Mouse (Mus musculus) embryonic facial prominence, embryonic 11.5 days (tissue): ENCODE results near the gene Zfp764. TPM values are rescaled to one million over a fixed set of nuclear protein-coding genes. Genes with fewer than 3 reads are reported as not detected.
"Not testable (repeated sequence)": the region's sequence is repeated elsewhere in the genome, so short reads cannot be mapped to it uniquely, and the experiment has no call there.

Experiments used
- ATAC-seq: fragments of 200-750 bp; cut with Nextera tagmentation; replicated peaks from 2 replicates; pipeline ENCODE4 v1.8.0; 2017; ENCODE audit warnings: low read depth; ENCODE audit not compliant: insufficient number of reproducible peaks, low FRiP score, low TSS enrichment
- DNase-seq: peaks from one replicate; pipeline ENCODE4 v3.0.0-alpha.2; 2015; ENCODE audit warnings: low spot score
- H3K27ac ChIP-seq: fragments of 300-500 bp; sonication (generic); replicated peaks from 2 replicates; pipeline ENCODE4 v1.5.1; 2014; ENCODE audit warnings: mild to moderate bottlenecking, low read depth, low read length, control low read depth
- H3K27me3 ChIP-seq: fragments of 300-500 bp; sonication (generic); 2 replicates; pipeline ENCODE4 v1.6.1; 2014; ENCODE audit warnings: mild to moderate bottlenecking, low read length, moderate library complexity, mixed read lengths; ENCODE audit not compliant: control insufficient read depth, insufficient read depth
- H3K36me3 ChIP-seq: fragments of 300-500 bp; sonication (generic); replicated peaks from 2 replicates; pipeline ENCODE4 v1.6.1; 2014; ENCODE audit warnings: low read depth, mild to moderate bottlenecking, low read length, moderate library complexity, mixed read lengths; ENCODE audit not compliant: control insufficient read depth, insufficient read depth
- H3K4me1 ChIP-seq: fragments of 300-500 bp; sonication (generic); 2 replicates; pipeline ENCODE4 v1.6.1; 2014; ENCODE audit warnings: low read length, mixed read lengths; ENCODE audit not compliant: control insufficient read depth, insufficient read depth
- H3K4me2 ChIP-seq: fragments of 300-500 bp; sonication (generic); 2 replicates; pipeline ENCODE4 v1.6.1; 2014; ENCODE audit warnings: low read depth, mild to moderate bottlenecking, control low read depth, low read length, moderate library complexity
- H3K4me3 ChIP-seq: fragments of 300-500 bp; sonication (generic); 2 replicates; pipeline ENCODE4 v1.5.1; 2014; ENCODE audit warnings: low read depth, low read length, control low read depth
- H3K9ac ChIP-seq: fragments of 300-500 bp; sonication (generic); replicated peaks from 2 replicates; pipeline ENCODE4 v1.6.1; 2014; ENCODE audit warnings: mild to moderate bottlenecking, control low read depth, low read length
- H3K9me3 ChIP-seq: fragments of 300-500 bp; sonication (generic); replicated peaks from 2 replicates; pipeline ENCODE4 v1.6.1; 2016; ENCODE audit warnings: mild to moderate bottlenecking, low read length, inconsistent platforms, mixed read lengths; ENCODE audit not compliant: control insufficient read depth
- WGBS: fragments of 180-500 bp; shearing (Covaris S2); extraction: QIAGEN DNeasy Blood & Tissue Kit; methylation state at CpG from one replicate; pipeline ENCODE4 v1.1.7; 2014; 5-methylcytosine and 5-hydroxymethylcytosine counted together
- polyA plus RNA-seq: library from polyadenylated mRNA; unstranded; fragments of >200 nt; fragmentation: Nextera tagmentation; extraction: Ambion mirVana; gene quantifications from 2 replicates; pipeline ENCODE4 v1.2.1, GENCODE M21; 2014

The Zfp764 gene
- polyA plus RNA-seq, 1 experiment from 2014 or later = 7.9 TPM

DNA sequence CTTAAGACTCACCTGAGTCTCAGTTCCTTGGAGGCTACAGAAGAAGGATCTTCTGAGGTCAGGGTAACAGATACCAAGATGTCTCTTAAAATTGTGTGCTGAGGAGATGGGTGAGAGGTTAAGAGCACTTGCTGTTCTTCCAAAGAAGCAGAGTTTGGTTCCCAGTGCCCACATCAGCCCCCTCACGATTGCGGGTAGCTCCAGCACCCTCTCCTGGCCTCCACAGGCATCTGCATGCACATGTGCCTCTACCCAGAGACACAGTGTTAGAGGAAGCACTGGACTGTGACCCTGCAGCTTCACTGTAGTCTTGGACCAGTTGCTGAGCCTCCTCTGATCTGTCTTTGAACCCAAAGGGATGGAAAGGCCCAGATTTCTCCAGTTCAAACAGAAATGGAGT, 3.6 kb downstream of the Zfp764 start:
- DNase-seq (no peak), ATAC-seq (no peak)
- Histone ChIP-seq H3K4me3 (no peak overlapping the region), H3K9me3 (no peaks in the 10 kb centered on the region), H3K27ac (no peak overlapping the region), H3K4me2 (no peak overlapping the region), H3K27me3 (no peaks in the 10 kb centered on the region), H3K36me3 (no peaks in the 10 kb centered on the region), H3K9ac (no peak overlapping the region), H3K4me1 (no peaks in the 10 kb centered on the region)
- WGBS = 49% methylated on average over 2 of the region's 2 CpGs

GRCm38 (mm10) chr7:127400355-127400754, 6.3 kb downstream of the Zfp764 start:
- Histone ChIP-seq H3K4me2 (no peak overlapping the region), H3K36me3 (no peaks in the 10 kb centered on the region), H3K27ac (no peak overlapping the region), H3K9ac (no peak overlapping the region), H3K27me3 (no peaks in the 10 kb centered on the region), H3K9me3 (no peaks in the 10 kb centered on the region), H3K4me3 (no peak overlapping the region), H3K4me1 (no peaks in the 10 kb centered on the region)
- no peak for DNase-seq
- 59% methylated on average over 3 of the region's 3 CpGs for WGBS
- no peak for ATAC-seq

GRCm38 (mm10) chr7:127393944-127394333, 12.7 kb downstream of the Zfp764 start:
- peak overlapping the region; percentile 47 for H3K4me2 ChIP-seq
- H3K4me3 ChIP-seq = peak overlapping the region; percentile 67
- H3K36me3 ChIP-seq = no peaks in the 10 kb centered on the region
- no peaks in the 10 kb centered on the region for H3K9me3 ChIP-seq
- WGBS = 26% methylated on average over 7 of the region's 7 CpGs
- peak overlapping the region; percentile 37 for H3K9ac ChIP-seq
- H3K27ac ChIP-seq = 0 out of 2 replicates have a peak overlapping the region, but pooled peaks have one; percentile 16
- ATAC-seq (no peak), DNase-seq (no peak)
- no peaks in the 10 kb centered on the region for H3K4me1 ChIP-seq
- no peaks in the 10 kb centered on the region for H3K27me3 ChIP-seq

GRCm38 (mm10) chr7:127393157-127393943, 13.3 kb downstream of the Zfp764 start, which contains the start of gene E430018J23Rik:
E430018J23Rik (minus strand) TSS chr7:127393629.
- H3K4me1 ChIP-seq = no peaks in the 10 kb centered on the region
- WGBS = under 1% methylated on average over 45 of the region's 45 CpGs

DNA sequence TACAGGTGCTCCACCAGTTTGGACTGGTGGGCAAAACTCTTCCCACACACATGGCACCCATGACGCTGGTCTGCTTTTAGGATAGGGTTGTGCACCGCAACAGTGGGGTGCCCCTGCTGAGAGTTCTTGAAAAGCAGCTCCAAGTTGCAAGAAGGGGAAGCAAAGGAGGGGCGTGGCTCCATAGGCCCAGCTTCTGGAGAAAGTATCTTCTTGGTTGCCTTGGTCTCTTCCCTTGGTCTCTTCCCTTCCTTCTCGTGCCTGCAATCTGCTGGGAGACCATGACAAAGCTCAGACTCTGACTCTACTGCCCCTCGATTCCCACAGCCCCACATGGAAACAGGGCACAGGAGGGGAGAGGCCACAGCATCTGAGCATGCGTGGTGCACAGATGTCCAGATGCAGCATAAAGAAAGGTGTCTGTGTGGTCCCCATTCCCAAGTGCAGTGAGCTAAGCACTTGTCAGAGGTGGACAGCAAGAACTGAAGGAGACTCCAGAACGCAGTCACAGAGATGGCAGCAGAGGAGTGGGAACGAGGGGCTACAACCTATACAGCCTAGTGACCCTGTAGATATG, 14.3 kb downstream of the Zfp764 start:
- DNase-seq (no peak), ATAC-seq (no peak)
- 88% methylated on average over 8 of the region's 8 CpGs for WGBS
- H3K4me3 ChIP-seq = no peak overlapping the region
- H3K27me3 ChIP-seq = no peaks in the 10 kb centered on the region
- H3K4me2 ChIP-seq = peak overlapping the region; percentile 83
- no peaks in the 10 kb centered on the region for H3K36me3 ChIP-seq
- H3K4me1 ChIP-seq = no peaks in the 10 kb centered on the region
- H3K9me3 ChIP-seq = no peaks in the 10 kb centered on the region
- H3K27ac ChIP-seq = no peak overlapping the region
- H3K9ac ChIP-seq = peak overlapping the region; percentile 72; the same call in 1 of the 2 replicates

More at GRCm38 (mm10) chr7:127393157-127393943, 13.3 kb downstream of the Zfp764 start, which contains the start of gene E430018J23Rik:
- Histone ChIP-seq H3K27ac (peak within 1 kb of the TSS; percentile 16; the same call in 1 of the 2 replicates), H3K27me3 (no peaks in the 10 kb centered on the region), H3K4me2 (peak within 1 kb of the TSS; percentile 83), H3K4me3 (peak within 1 kb of the TSS; percentile 67), H3K36me3 (no peaks in the 10 kb centered on the region), H3K9me3 (no peaks in the 10 kb centered on the region), H3K9ac (peak within 1 kb of the TSS; percentile 72)
- DNase-seq (peak; percentile 99), ATAC-seq (peak; percentile 95)

DNA sequence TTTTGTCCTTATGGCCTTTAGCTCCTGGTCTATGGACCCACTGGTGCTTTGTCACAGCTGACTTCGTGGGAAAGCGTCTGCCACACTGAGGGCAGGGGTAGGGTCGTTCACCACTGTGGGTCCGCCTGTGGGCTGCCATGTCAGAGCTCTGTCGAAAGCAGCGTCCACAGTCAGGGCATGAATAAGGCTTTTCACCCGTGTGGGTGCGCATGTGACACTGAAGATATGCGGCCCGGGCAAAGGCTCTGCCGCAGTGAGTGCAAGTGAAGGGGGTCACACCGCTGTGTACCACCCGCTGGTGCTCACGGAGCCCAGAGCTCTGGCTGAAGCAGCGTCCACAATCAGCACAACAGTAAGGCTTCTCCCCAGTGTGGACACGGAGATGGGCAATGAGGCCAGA, 15.1 kb downstream of the Zfp764 start:
- ATAC-seq = no peak
- Histone ChIP-seq H3K27ac (no peak overlapping the region), H3K4me1 (no peaks in the 10 kb centered on the region), H3K4me2 (no peak overlapping the region), H3K27me3 (no peaks in the 10 kb centered on the region), H3K9ac (no peak overlapping the region), H3K36me3 (no peaks in the 10 kb centered on the region), H3K9me3 (no peaks in the 10 kb centered on the region), H3K4me3 (no peak overlapping the region)
- 94% methylated on average over 16 of the region's 16 CpGs for WGBS
- DNase-seq = no peak

DNA sequence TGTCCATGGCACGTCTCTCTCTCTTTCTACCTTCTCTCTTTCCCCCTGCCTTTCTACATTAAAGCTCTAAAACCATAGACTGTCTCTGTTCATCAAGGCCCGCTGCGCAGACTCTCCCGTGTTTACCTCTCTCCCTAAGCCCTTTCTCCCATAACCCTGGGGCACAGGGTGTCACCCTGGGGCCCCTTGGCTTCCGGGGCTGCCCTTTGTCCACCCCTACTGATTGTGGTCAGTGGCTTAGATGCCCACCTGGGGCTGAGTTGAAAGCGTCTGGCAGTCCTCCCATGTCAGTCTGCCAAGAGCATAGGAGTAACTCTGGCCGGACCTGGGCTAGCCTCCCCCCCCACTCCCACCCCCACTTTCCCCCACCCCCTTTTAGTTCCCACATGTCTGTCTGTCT, 16.3 kb downstream of the Zfp764 start:
- WGBS = 79% methylated on average over 7 of the region's 7 CpGs
- Histone ChIP-seq H3K4me3 (no peak overlapping the region), H3K27ac (no peak overlapping the region), H3K27me3 (no peaks in the 10 kb centered on the region), H3K9me3 (no peaks in the 10 kb centered on the region), H3K36me3 (no peaks in the 10 kb centered on the region), H3K9ac (no peak overlapping the region), H3K4me2 (no peak overlapping the region), H3K4me1 (no peaks in the 10 kb centered on the region)
- no peak for DNase-seq
- no peak for ATAC-seq

- not testable (repeated sequence) for H3K4me2 ChIP-seq, H3K4me1 ChIP-seq, H3K27me3 ChIP-seq, DNase-seq, H3K27ac ChIP-seq, H3K4me3 ChIP-seq, ATAC-seq, H3K36me3 ChIP-seq, H3K9ac ChIP-seq, H3K9me3 ChIP-seq
Measured at GRCm38 (mm10) chr7:127388201-127388600, 18.4 kb downstream of the Zfp764 start.
